Mouse (Mus musculus): ENCODE results near the gene Arfgap2. TPM values are rescaled to one million over a fixed set of nuclear protein-coding genes. Genes with fewer than 3 reads are reported as not detected.
A peak's percentile ranks its signal among the peaks of the same experiment; 100 is the strongest.

Arfgap2 gene
- total and polyA plus RNA-seq, 3 experiments, result 35.0 to 58.2 (median 54.7) TPM

DNA sequence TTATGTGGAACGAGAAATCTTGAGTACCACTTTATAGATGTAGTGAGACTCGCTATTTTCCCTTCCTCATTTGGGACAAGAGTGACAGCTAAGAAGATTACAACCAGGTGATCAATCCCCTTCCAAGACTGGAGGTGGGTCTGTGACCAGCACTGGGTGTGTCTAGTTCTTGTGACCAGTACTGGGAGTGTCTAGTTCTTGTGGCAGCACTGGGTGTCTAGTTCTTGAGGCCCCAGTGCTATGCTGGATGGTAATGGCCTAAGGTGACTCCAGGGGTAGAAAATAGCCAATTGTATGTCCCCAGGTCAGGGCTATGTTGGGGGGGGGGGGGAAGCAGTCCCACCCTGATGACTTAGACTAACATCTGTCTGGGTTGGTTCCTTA is 14.6 kb downstream of the Arfgap2 start:
- 69% methylated on average over 2 of the region's 2 CpGs for WGBS
- no peaks in the 10 kb centered on the region for H3K27me3 ChIP-seq (ENCODE audit: control insufficient read depth, insufficient read depth, low read length)
- H3K36me3 ChIP-seq (ENCODE audit: control insufficient read depth, insufficient read depth, low read length), result no peaks in the 10 kb centered on the region
- no peak for TF ChIP-seq POLR2A (IDR thresholded peaks at IDR 0.05; ENCODE audit: insufficient read depth, low read depth, low read length)
- TF ChIP-seq CTCF (IDR thresholded peaks at IDR 0.05), result no peak
- no peak for TF ChIP-seq EP300 (IDR thresholded peaks at IDR 0.05; ENCODE audit: insufficient read depth, low read depth, low read length)
- H3K4me1 ChIP-seq (ENCODE audit: control insufficient read depth, insufficient read depth, low read length), result peaks cover under 1% of the 10 kb centered on the region
- intact Hi-C loops (cut with DNase I), result loop anchor here (5.0 kb wide), 1 partner anchor 162 kb away; the partner anchor contains the start of gene Mybpc3
- H3K79me2 ChIP-seq (replicated peaks; ENCODE audit: control insufficient read depth, insufficient read depth, low read length), result no peaks in the 10 kb centered on the region
- no peak overlapping the region for H3K4me3 ChIP-seq
- no peak for DNase-seq
- H3K9ac ChIP-seq (ENCODE audit: low read depth, low read length), result no peak overlapping the region
- H3K27ac ChIP-seq, result no peak overlapping the region

DNA sequence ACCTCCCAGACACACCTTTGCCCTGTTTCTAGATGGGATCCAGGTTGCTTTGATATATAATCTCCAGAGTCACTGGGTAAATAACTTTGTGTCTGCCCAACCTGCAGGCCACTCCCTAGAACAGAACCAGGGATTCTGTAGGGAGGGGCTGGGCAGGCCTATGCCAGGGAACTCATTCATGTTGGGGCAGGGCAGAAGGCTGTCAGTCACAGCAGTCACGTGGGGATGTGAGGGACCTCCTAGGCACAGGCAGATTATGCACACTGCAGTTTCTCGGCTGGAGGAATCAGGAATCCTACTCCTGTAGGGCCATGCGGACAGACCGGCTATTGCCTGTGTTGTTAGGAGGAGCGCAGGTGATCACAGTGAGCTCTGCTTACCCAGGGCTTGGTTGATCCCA is 16.6 kb downstream of the Arfgap2 start:
- intact Hi-C loops (cut with DNase I), result no loop called here
- 65% methylated on average over 5 of the region's 5 CpGs for WGBS
- Histone ChIP-seq H3K4me1 (ENCODE audit: control insufficient read depth, insufficient read depth, low read length) (peaks cover 1% of the 10 kb centered on the region), H3K36me3 (ENCODE audit: control insufficient read depth, insufficient read depth, low read length) (no peaks in the 10 kb centered on the region), H3K9ac (ENCODE audit: low read depth, low read length) (no peak overlapping the region), H3K79me2 (replicated peaks; ENCODE audit: control insufficient read depth, insufficient read depth, low read length) (no peaks in the 10 kb centered on the region), H3K4me3 (no peak overlapping the region), H3K27me3 (ENCODE audit: control insufficient read depth, insufficient read depth, low read length) (no peaks in the 10 kb centered on the region), H3K27ac (no peak overlapping the region)
- DNase-seq, result no peak
- TF ChIP-seq CTCF (IDR thresholded peaks at IDR 0.05) (no peak), POLR2A (IDR thresholded peaks at IDR 0.05; ENCODE audit: insufficient read depth, low read depth, low read length) (no peak), EP300 (IDR thresholded peaks at IDR 0.05; ENCODE audit: insufficient read depth, low read depth, low read length) (no peak)

DNA sequence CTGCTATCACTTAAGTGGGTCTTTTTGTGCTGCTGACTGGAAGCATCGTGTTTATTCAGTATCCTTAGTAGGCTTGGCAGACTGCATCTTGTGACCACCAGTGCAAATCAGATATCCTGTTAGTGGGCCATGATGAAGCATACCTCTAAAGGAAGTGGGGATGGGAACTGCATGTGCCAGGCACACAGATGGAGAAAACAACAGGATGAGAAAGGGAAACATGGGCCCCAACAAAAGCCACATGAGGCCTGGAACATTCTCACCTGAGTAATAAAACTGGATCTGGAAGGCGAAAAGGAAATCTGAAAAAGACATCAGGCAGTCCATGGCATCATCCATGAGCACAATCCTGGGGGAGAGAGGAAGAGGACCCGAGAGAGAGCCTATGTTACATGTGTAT is 19.2 kb downstream of the Arfgap2 start:
- Histone ChIP-seq H3K79me2 (replicated peaks; ENCODE audit: control insufficient read depth, insufficient read depth, low read length) (no peaks in the 10 kb centered on the region), H3K36me3 (ENCODE audit: control insufficient read depth, insufficient read depth, low read length) (no peaks in the 10 kb centered on the region), H3K27me3 (ENCODE audit: control insufficient read depth, insufficient read depth, low read length) (no peaks in the 10 kb centered on the region), H3K4me3 (no peak overlapping the region), H3K9ac (ENCODE audit: low read depth, low read length) (no peak overlapping the region), H3K27ac (no peak overlapping the region), H3K4me1 (ENCODE audit: control insufficient read depth, insufficient read depth, low read length) (peaks cover 1% of the 10 kb centered on the region)
- WGBS, result 50% methylated on average over 3 of the region's 3 CpGs
- TF ChIP-seq CTCF (IDR thresholded peaks at IDR 0.05), result no peak
- no peak for TF ChIP-seq POLR2A (IDR thresholded peaks at IDR 0.05; ENCODE audit: insufficient read depth, low read depth, low read length)
- no peak for TF ChIP-seq EP300 (IDR thresholded peaks at IDR 0.05; ENCODE audit: insufficient read depth, low read depth, low read length)
- DNase-seq, result no peak
- intact Hi-C loops (cut with DNase I), result no loop called here

DNA sequence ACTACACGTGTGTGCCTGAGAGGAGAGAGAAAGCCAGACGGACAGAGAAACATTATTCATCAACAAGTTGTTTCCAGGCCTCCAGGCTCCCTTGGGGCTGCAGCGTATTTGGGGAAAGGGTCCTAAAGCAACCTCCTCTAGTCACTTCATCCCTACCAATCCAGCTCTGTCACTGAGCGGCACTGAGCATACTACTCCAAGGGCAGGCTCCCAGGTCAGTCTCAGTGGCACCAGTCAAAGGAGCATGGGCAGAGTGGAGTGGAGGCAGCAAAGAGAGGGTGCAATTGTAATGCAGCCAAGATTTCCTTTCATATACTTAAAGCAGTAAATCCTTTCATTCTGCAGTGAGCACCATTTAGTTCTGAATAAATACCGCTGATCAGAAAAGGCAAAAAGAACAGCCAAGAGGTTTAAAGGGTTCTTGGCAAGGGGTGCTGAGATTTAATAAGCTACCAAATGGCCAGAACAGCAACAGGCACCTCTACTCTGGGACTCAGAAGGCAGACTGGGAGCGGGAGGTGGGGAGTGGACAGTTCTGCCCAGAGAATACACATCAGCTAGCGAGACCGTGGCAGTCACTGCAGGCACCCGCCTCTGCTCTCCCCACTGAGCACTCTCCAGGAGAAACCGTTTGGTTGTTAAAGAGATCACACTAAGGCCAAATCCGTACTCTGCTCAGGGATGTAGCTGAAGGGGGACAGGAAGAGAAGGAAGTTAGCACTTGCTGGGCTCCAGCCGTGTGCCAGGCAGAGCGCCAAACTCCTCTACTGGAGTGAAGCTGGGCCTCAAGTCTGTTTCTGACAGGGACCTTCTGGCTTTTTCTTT is 19.8 kb downstream of the Arfgap2 start:
- peak in 1 of 2 experiments; percentile 31 for DNase-seq
- TF ChIP-seq POLR2A (IDR thresholded peaks at IDR 0.05; ENCODE audit: insufficient read depth, low read depth, low read length) (no peak), CTCF (IDR thresholded peaks at IDR 0.05) (no peak), EP300 (IDR thresholded peaks at IDR 0.05; ENCODE audit: insufficient read depth, low read depth, low read length) (no peak)
- H3K79me2 ChIP-seq (replicated peaks; ENCODE audit: control insufficient read depth, insufficient read depth, low read length), result no peaks in the 10 kb centered on the region
- 40% methylated on average over 13 of the region's 13 CpGs for WGBS
- H3K27me3 ChIP-seq (ENCODE audit: control insufficient read depth, insufficient read depth, low read length), result no peaks in the 10 kb centered on the region
- intact Hi-C loops (cut with DNase I), result no loop called here
- H3K4me1 ChIP-seq (ENCODE audit: control insufficient read depth, insufficient read depth, low read length), result peaks cover 1% of the 10 kb centered on the region
- peak overlapping the region; percentile 6 for H3K9ac ChIP-seq (ENCODE audit: low read depth, low read length)
- H3K36me3 ChIP-seq (ENCODE audit: control insufficient read depth, insufficient read depth, low read length), result no peaks in the 10 kb centered on the region
- H3K4me3 ChIP-seq, result no peak overlapping the region
- H3K27ac ChIP-seq, result no peak overlapping the region

DNA sequence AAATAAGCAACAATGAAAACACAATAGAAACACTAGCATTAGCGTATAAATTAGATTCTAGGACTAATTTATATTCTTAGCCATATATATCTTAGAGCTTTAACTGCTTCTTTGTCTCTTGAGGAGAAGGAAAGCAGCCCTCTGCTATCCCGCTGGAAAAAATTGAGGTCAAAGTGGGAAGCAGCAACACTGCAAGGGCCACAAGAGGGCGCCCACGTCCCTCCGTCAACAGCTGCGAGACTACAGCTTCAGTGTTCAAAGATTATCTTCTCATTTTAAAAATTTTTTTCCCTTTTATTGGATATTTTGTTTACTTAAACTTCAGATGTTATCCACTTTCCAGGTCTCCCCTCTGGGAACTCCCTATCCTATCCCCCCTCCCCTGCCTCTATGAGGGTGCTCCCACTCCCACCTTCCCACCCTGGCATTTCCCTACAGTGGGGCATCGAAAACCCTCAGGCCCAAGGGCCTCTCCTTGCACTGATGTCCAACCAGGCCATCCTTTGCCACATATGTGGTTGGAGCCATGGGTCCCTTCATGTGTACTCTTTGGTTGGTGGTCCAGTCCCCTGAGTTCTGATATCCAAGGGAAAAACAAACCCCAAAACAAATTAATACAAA is 21.2 kb downstream of the Arfgap2 start:
- DNase-seq, result peak; percentile 77 to 86
- intact Hi-C loops (cut with DNase I), result loop anchor here (1.0 kb wide), 1 partner anchor 195 kb away; no protein-coding TSS in a partner anchor
- 16% methylated on average over 7 of the region's 7 CpGs for WGBS
- Histone ChIP-seq H3K27me3 (ENCODE audit: control insufficient read depth, insufficient read depth, low read length) (no peaks in the 10 kb centered on the region), H3K4me3 (no peak overlapping the region), H3K79me2 (replicated peaks; ENCODE audit: control insufficient read depth, insufficient read depth, low read length) (no peaks in the 10 kb centered on the region), H3K9ac (ENCODE audit: low read depth, low read length) (no peak overlapping the region), H3K27ac (no peak overlapping the region), H3K36me3 (ENCODE audit: control insufficient read depth, insufficient read depth, low read length) (no peaks in the 10 kb centered on the region), H3K4me1 (ENCODE audit: control insufficient read depth, insufficient read depth, low read length) (peaks cover 1% of the 10 kb centered on the region)
- no peak for TF ChIP-seq POLR2A (IDR thresholded peaks at IDR 0.05; ENCODE audit: insufficient read depth, low read depth, low read length)
- peak; percentile 92 for TF ChIP-seq EP300 (IDR thresholded peaks at IDR 0.05; ENCODE audit: insufficient read depth, low read depth, low read length)
- TF ChIP-seq CTCF (IDR thresholded peaks at IDR 0.05), result peak; percentile 98

DNA sequence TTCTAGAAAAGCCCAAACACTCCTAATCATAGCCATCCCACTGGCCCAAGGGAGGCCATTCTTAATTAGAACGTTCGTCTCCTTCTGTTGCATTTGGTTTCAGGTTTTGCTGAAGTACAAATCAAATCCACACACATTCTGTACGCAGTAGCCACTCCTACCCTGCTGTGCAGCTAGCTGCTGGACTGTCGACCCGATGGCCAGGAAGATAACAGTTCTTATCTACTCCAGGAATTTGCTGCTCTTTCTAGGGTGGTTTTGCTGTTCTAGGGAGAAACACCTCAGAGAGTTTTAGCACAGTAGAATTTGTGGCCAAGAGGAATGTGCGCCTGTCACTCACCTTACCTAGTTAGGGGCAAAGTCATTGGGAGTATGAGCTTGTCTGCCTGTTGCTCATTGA is 22.8 kb downstream of the Arfgap2 start:
- H3K4me3 ChIP-seq, result no peak overlapping the region
- H3K79me2 ChIP-seq (replicated peaks; ENCODE audit: control insufficient read depth, insufficient read depth, low read length), result no peaks in the 10 kb centered on the region
- H3K9ac ChIP-seq (ENCODE audit: low read depth, low read length), result no peak overlapping the region
- peaks cover 1% of the 10 kb centered on the region for H3K4me1 ChIP-seq (ENCODE audit: control insufficient read depth, insufficient read depth, low read length)
- H3K27ac ChIP-seq, result no peak overlapping the region
- no peak for DNase-seq
- intact Hi-C loops (cut with DNase I), result no loop called here
- no peaks in the 10 kb centered on the region for H3K36me3 ChIP-seq (ENCODE audit: control insufficient read depth, insufficient read depth, low read length)
- no peaks in the 10 kb centered on the region for H3K27me3 ChIP-seq (ENCODE audit: control insufficient read depth, insufficient read depth, low read length)
- no peak for TF ChIP-seq CTCF (IDR thresholded peaks at IDR 0.05)
- 67% methylated on average over 6 of the region's 6 CpGs for WGBS
